Mouse (Mus musculus) heart, embryonic 11.5 days (tissue): ENCODE data around the gene Mmp2. TPM values are rescaled to one million over a fixed set of nuclear protein-coding genes. Genes with fewer than 3 reads are reported as not detected.

Experiments used
- polyA plus RNA-seq: library from polyadenylated mRNA; unstranded; fragments of >200 nt; fragmentation: Nextera tagmentation; extraction: Ambion mirVana; gene quantifications from 2 replicates; pipeline ENCODE4 v1.2.1, GENCODE M21; 2014

Gene Mmp2
- polyA plus RNA-seq, 1 experiment from 2014 or later = 107 TPM

Other genes with a start within 250 kb of the Mmp2 start
- 3.8 and 4.3 TPM in 2 replicates for gene Irx6, start 153.0 kb upstream of the Mmp2 start, polyA plus RNA-seq
- 2.0 and 2.5 TPM in 2 replicates for gene Lpcat2, start 28.0 kb downstream of the Mmp2 start, polyA plus RNA-seq
- 0.23 and 0.47 TPM in 2 replicates for gene Capns2, start 74.1 kb downstream of the Mmp2 start, polyA plus RNA-seq
- not detected in 2 replicates for gene Slc6a2, start 132.8 kb downstream of the Mmp2 start, polyA plus RNA-seq
- not detected in 2 replicates for gene Ces1a, start 220.9 kb downstream of the Mmp2 start, polyA plus RNA-seq